Mouse (Mus musculus): ENCODE results near the gene Dnah8. TPM values are rescaled to one million over a fixed set of nuclear protein-coding genes. Genes with fewer than 3 reads are reported as not detected.

Dnah8 gene
- polyA plus RNA-seq, 1 experiment from 2014 or later: 12.6 TPM

DNA sequence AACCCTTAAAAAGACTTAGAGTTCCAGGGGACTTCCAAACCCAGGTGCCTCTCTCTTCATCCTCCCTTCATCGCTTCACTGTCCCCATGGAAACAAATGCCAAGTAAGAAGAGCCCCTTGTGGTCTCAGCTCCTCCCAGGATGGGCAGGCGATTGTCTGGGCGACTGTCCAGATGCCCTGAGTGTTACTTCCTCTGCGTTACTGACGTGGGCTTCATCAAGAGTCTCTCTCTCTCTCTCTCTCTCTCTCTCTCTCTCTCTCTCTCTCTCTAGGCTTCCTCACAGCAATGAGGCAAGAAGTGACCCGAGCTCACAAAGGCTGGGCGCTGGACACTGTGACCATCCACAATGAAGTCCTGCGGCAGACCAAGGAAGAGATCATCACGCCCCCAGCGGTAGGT, 246.9 kb downstream of the Dnah8 start:
- no peak for DNase-seq (ENCODE audit: low spot score)

DNA sequence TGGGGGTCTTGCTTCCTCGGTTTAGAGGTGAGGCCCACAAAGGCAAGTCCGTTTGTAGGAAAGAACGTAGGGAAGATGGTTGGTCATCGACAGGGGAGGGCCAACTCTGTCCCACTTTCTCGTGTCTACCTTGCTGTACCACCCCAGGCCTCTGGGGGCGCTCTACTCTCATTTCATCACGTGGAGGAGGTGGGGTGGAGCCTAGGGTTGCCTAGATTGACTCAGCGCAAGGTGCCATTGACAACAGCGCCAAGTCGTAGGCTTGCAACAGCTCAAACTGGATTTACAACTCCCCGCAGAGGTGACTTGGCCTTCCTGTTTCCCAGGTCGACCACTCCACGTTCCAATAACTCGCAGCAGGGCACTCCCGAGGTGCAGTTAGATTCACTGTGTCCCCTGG, 250.1 kb downstream of the Dnah8 start:
- no peak for DNase-seq (ENCODE audit: low spot score)

DNA sequence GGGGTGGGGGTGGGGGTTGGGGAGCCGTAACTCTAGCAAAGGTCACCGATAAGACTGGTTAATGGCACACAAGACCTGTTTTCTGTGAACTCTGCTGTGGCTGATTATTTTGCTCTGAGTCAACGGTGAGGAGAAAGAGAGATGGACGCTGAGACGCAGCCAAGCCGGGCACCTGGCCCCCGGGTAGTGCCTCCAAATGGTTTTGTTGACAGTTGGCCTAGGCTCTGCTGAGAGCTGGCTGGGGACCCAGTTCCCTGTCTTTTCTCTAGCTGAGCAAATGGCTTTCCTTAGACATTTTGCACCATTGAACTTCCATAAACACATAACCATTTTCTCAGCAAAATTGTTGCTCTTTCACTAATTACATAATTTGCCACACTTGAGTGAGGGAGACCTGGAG, 253.3 kb downstream of the Dnah8 start:
- DNase-seq (ENCODE audit: low spot score): no peak

DNA sequence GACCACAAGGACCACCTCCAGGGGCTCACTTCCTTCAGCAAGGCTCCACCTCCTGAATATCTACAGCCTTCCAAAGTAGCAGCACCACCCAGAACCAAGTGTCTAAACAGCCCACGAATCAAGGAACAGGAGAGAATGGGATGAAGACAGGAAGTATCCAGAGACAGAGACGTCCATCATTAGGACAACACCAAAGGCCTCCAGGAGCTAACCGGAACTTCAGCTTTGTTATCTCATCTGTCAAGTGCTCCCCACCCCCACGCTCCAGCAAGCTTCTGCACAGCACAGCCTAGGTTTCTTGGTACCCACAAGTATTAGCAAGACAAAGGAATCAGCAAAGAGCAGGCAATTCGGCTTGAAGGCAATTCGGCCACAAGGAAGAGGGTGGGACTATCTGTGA, 254.5 kb downstream of the Dnah8 start:
- DNase-seq (ENCODE audit: low spot score): no peak

DNA sequence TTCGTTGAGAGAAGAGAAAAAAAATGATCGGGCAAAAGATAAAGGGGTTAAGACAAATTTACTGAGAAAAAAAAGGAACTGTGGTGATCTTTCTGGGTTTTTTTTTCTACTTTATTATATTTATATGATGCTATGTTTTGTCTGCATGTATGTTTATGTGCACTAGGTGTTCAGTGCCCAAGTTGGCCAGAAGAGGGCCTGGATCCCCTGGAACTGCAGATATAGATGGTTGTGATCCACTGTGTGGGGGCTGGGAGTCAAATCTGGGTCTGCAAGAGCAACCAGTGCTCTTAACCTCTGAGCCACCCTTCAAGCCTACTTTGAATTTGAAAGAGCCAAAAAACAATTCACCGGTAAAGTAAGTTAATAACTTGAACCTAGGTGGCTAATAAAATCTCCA, 256.2 kb downstream of the Dnah8 start:
- DNase-seq (ENCODE audit: low spot score): no peak

DNA sequence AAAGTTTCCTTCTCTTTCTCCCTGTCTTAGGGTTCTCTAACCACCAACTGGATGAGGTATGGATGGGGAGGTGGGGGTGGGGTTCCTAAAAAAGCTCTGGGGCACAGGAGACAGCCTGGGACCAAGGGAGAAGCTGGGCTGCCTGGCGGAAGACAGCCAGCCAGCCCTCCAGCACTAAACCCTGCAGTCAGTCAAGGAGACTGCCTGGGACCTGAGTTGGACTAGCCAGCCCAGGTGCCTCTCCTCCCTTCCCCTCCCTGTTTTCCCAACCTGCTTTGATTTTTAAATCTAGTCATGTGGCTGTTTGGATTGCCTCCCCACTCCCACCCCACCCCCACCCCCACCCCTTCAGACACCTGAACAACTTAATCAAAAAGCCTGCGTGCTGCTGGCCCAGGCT, 256.8 kb downstream of the Dnah8 start:
- DNase-seq (ENCODE audit: low spot score): no peak

DNA sequence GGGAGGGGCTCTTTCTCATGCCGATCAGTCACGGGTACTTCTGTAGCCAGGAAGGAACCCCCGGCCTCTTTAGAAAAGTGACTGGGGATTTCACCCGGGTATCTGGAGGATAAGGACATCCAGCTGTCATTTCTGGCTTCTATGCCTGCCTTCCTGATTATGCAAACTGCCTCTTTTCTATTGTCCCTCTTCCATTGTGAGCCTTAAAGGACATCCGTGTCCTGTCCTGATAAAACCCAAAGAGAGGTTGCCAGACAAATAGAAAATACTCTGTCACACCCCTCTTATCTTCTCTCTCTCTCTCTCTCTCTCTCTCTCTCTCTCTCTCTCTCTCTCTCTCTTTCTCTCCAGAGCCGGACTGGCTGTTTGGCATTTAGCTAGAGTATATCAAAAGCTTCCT, 258.1 kb downstream of the Dnah8 start:
- no peak for DNase-seq (ENCODE audit: low spot score)

DNA sequence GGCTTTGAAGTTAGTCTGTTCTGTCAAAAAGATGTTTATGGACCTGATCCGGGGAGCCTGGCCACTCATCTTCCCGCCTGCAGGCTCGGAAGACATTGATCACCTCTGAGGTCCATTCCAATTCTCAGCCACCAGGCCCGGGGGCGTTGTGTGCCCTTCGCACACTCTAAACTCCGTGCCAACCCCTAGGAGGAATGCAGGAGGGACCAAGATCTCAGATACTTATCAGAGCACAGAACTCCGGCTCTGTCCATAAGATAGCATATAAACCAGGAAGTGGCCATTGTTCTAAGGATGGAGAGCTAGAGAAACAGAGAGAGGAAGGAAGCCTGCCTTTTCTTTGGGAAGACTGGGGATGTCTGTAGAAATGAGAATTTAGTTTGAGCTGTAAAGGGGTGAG, 259.4 kb downstream of the Dnah8 start:
- DNase-seq (ENCODE audit: low spot score): no peak

DNA sequence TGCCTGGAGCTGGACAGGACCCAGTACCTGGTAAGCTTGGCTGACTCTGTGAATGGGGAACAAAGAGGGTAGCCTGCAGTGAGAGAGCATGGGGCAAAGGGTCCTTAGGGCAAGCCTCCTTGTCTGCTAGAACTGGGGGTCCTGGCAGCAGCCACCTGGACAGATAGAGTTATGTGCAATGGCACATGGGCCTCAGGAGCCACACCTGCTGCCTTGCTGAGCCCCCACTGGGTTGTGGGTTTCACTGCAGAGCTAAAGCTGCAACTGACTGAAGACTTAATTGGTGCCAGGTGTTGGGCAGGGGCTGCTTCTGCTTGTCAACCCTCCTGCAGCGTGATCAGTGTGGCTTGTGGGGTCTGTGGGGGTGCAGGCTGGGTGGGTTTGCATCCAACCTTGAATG, 267.9 kb downstream of the Dnah8 start:
- peak; percentile 81 for DNase-seq (ENCODE audit: low spot score)

DNA sequence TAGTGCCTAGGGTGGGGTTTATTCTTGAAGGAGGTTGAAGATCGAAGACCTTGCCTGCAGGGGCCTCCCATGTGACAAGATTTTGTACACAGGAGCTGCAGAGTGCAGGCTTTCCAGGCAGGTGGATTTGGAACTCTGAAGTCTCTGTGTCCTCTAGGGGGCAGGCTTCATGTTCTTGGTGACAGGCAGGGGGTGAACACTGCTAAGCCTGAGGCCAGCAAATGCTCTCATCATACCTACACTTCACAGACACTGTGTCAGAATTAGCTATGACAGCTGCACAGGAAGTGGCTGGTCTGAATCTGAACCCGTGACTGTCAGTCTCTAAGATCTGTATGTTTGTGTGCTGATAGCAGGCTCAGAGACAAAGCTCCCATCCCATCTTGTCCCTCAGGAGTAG, 268.6 kb downstream of the Dnah8 start:
- DNase-seq (ENCODE audit: low spot score): peak; percentile 93

DNA sequence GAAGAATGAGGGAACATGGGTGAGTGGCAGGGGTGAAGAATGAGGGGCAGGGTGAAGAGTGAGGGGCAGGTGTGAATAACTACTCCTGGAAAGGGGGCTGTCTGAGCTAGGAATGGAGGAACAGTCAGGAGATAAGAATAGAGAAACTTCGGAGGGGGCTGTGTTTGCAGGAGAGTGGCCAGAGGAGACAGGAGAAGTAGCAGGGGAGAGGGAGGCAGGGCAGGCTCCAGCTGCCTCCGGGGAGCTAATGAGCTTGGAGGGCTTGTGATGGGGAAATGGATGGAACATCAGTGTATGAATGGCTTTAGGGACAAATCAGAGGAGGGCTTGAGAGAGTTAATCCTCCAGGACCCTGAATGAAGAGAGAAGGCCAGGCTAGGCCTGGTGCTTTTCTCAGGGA, 272.9 kb downstream of the Dnah8 start:
- DNase-seq (ENCODE audit: low spot score): no peak

DNA sequence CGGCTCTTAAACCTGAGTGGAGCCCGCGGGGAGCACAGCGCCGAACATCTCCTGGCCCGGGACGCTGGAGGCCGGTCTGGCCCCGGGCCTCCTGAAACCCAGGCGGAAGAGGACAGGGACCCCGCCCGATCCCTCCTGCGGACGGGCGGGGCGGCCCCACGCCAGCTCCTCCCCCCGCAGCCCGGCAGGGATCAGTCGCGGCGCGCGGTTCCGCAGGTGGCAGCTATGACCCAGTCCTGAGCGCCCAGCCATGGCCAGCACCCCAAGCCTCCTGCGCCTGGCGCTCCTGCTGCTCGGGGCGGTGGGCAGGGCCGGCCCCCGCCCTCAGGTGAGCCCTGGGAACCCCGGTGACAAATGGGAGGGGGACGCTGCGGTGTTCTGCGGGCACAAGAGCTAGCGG, 277.5 kb downstream of the Dnah8 start, which contains the start of gene Glp1r:
Gene Glp1r (plus strand): TSS at position 191 of the 400 bp plus-strand sequence.
- DNase-seq (ENCODE audit: low spot score): peak; percentile 20

DNA sequence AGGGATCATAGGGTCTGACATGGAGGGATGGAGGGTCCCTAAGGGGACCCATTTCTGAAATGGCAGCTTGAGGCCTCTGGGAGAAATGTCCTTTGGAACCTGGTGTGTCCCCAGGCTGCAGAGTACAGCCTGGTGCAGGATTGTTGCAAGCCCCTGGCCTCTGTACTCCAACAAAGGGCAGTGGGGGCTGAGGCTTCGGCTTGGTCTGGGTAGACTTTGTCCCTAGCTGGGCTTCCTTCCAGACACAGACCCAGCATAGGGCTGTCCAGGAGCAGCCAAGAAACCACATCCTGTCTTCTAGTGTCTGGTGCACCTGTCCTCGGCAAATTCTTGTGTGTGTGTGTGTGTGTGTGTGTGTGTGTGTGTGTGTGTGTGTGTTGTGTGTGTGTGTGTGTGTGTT, 279.9 kb downstream of the Dnah8 start:
- peak; percentile 18 for DNase-seq (ENCODE audit: low spot score)

DNA sequence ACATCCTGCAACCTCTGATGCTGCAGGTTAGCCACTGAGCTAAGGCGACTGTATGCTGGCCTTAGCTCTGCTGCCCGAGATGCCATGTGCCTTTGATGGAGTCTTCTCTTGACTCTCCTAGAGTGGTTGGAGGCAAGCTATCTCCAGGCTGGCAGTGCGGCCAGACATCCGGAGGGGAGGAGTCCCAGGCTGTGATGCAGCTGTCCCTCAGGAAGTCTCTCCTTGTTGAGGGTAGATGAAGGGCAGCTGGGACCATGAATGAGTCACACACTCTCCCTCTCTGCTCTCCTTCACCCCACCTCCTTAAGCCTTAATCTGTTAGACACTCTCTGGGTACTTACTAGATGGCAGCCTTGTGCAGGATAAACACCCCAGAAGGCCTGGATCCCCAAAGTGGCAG, 283.4 kb downstream of the Dnah8 start:
- no peak for DNase-seq (ENCODE audit: low spot score)

DNA sequence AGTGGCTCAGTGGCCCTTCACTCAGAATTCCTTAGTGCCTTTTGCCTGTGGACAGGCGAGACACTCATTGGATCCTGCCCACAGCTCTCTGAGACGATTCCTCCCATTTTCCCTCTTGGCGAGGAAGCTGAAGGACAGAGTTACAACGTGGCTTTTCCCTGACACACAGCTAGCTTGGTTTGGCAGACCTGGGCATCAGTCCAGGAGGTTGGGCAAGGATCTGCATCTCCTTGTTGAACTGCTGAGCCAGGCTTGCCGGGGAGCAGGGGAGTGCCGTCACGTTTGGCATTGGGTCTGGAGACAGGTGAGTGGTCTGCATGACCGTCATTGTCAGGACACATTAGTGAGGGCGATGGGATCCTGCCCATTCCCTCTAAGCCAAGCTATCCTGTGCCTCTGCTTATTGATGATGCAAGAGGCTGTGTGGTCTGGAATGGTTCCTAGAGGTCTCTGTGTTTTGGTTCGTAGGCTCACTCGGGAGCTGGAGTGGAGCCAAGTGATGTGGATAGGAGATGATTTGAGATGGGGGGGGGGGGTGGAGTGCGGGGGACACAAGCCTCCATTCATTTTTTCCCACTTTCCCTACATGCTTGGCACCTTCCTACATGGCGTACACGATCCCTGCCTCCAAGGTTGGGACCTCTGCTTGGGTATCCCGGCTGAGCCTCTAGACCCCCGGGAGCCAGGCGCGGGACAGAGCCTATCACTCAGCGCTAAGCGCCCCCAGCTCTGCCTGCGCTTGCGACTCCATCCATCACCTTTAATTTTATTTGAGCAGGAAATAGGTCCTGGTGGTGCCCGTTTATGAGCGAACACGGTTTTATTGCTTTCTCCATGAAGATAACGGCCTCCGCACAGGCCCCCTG, 286.9 kb downstream of the Dnah8 start:
- no peak for DNase-seq (ENCODE audit: low spot score)

DNA sequence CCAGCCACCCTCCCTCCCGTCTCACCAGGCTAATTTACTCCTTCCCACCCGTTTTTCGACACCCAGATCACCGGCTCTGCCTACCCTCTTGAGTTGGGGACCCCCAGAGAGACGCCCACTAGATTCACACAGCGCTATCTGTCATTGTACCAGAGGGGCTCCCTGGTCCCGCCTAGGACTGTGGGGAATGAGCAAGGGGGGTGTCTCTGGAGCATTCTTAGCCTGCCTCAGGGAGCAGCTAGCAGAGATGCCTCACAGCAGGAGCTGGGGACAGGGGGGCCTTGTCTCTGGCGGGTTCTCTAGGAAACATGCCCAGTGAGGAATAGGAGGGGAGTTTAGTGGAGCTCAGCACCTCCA, 287.6 kb downstream of the Dnah8 start:
- no peak for DNase-seq (ENCODE audit: low spot score)

DNA sequence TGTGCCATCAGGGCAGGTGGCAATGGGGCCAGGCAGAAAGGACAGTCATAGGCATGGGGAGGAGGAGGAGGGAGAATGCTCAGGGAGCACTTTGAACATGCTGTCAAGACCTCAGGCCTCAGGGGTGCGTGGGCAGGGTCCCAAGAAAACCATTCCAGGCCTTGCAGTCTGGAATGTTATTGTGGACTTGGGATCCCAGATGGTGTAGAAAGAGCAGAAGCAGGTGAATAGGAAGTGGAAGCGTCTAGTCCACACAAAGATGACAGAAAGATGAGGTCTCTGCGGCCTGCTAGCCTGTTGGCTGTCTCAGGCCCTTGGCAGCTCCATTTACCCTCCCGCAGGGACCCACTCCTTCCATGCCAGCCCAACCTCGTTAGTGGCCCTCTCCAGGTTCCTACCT, 288.4 kb downstream of the Dnah8 start:
- DNase-seq (ENCODE audit: low spot score): no peak

DNA sequence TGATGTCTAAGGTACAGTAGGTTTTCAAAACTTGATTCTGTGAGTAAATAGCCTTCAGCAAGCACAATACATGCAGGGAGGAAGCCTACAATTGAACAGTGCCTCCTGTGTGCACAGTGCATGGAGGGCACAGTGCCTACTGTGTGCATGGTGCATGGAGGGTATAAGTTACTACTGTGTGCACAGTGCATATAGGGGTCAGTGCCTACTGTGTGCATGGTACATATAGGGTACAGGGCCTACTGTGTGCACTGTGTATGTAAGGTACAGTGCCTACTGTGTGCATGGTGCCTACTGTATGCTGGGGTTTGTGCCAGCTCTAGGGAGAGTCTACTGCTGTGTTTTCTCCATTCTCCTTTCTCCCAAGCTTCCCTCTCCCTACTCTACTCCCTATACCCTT, 290.1 kb downstream of the Dnah8 start:
- DNase-seq (ENCODE audit: low spot score): no peak

DNA sequence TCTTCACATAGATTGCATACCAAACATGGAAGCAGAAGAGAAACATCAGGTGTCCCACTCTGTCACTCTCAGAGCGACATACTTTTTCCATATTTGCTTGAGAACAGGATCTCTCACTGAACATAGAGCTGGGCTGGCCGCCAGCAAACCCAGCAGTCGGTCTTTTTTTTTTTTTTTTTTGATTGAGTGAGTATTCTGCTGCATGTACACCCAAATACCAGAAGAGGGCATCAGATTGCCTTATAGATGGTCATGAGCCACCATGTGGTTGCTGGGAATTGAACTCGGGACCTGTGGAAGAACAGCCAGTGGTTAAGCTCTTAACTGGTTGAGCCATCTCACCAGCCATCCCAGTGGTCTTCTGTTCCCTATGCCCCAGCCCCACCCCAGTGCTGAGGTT, 299.4 kb downstream of the Dnah8 start:
- DNase-seq (ENCODE audit: low spot score): no peak
